In genomic region chr17:35763101-35763500, GRCm38 (mm10) we compare ENCODE assay signal across 14 mouse cellular contexts.
"Had no signal": no experiment of that assay in that cellular context is flagged by ENCODE, and none has a peak within 500 bp of the region (broad histone marks: within the 10 kb centered on the region; RNA-seq: fewer than 3 reads in every experiment).

No protein-coding gene starts in this region.

- ATAC-seq: hindbrain, embryonic 16.5 days; intestine, embryonic 15.5 days; intestine, postnatal 0 days had no signal

- DNase-seq: gastrocnemius, postnatal 14 days; gastrocnemius, postnatal 36 days; heart, adult 18-20 months; heart, postnatal 10 days; heart, postnatal 4 days; kidney, adult 18-20 months; kidney, adult 8-10 months; kidney, postnatal 10 days; kidney, postnatal 25 days; kidney, postnatal 4 days; liver had no signal
